Mouse (Mus musculus) R1 (cell line): ENCODE data around the gene Rab36.

ENCODE experiments used
- DNase-seq: peaks from one replicate; pipeline ENCODE4 v3.0.0-alpha.2; 2018; ENCODE audit warnings: low read depth, low spot score

Rab36 gene

GRCm38 (mm10) chr10:75036883-75037379 lies at the start of gene Rab36:
Rab36 (plus strand) TSS chr10:75037058.
- peak; percentile 98 for DNase-seq

GRCm38 (mm10) chr10:74987698-74988470 lies 49.0 kb upstream of the Rab36 start:
- DNase-seq = no peak

DNA sequence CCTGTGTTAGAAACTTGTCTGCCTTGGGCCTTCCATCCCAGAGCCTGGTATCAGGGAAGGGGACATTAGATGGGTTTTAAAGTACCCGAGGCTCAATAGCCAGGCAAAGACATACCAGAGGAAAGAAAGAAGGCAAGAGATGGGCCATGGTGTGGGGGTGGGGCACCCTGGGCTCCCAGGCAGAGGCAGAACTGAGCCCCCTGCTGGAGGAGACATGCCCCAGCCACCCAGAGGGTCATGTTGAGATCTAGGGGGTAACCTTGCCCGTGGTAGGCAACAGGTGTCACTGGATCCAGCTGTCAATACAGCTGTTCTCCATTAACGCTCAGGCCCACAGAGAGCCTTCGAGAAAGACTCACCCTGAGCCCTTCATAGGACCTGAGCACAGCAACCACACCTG lies 47.0 kb upstream of the Rab36 start:
- no peak for DNase-seq

- DNase-seq = no peak
Observed at GRCm38 (mm10) chr10:74990584-74991322, 46.1 kb upstream of the Rab36 start.

GRCm38 (mm10) chr10:74994863-74995262 lies 42.0 kb upstream of the Rab36 start:
- no peak for DNase-seq

DNA sequence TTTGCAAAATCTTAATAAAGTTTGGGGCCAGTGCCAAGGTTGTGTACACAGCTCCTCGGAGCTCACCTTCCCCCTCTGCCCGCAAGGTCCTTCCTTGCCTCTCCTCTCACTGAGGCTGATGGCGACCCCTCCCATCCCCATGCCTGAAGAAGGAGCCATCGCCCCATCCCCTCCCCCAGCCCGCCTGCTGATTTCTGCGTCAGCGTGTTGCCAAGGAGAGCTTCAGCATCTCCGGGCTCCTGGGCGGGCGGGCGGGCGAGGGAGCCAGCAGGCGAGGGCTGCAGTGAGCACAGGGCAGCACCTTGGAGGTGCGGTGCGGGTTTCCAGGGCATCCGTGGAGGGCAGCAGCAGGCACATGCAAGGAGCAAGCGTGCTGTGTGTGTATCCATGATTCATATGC lies 41.5 kb upstream of the Rab36 start:
- peak; percentile 32 for DNase-seq

DNA sequence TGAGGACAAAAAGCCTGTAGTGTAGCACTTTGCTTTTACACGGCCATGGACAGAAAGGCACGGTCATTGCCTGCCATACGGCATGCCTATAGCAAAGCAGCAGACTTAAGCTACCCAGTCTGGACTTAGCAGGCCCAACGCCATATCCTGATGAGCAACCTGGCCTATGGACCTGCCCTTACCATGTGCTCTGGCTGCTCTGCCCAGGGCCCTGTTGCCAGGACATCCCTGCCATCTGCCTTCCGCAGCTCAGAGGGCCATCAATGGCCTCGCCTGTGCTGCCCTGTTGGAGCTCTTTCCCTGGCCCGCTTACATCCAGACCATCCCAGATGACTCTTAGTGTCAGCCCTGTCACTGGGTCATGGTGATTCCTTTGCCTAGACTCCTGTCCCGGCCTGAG lies 35.5 kb upstream of the Rab36 start:
- DNase-seq = no peak

DNA sequence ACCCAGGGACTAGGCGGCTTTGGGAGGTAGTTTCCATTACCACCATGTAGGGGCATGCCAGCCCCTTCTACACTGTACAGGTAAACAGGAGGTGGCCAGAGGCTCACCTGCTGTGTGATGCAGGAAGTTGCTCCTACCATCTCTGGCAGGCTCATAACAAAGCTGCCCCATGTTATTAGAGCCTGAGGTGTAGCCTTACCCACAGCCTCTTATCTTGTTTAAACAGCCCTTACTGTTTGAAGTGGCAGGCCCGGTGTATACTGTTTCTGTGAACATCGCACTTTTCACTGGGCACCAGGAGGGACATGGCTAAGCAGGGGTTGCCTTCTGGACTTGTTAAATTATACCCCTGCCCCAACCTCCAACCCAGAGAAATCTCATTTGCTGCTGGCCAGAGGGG lies 32.8 kb upstream of the Rab36 start:
- DNase-seq = no peak

DNA sequence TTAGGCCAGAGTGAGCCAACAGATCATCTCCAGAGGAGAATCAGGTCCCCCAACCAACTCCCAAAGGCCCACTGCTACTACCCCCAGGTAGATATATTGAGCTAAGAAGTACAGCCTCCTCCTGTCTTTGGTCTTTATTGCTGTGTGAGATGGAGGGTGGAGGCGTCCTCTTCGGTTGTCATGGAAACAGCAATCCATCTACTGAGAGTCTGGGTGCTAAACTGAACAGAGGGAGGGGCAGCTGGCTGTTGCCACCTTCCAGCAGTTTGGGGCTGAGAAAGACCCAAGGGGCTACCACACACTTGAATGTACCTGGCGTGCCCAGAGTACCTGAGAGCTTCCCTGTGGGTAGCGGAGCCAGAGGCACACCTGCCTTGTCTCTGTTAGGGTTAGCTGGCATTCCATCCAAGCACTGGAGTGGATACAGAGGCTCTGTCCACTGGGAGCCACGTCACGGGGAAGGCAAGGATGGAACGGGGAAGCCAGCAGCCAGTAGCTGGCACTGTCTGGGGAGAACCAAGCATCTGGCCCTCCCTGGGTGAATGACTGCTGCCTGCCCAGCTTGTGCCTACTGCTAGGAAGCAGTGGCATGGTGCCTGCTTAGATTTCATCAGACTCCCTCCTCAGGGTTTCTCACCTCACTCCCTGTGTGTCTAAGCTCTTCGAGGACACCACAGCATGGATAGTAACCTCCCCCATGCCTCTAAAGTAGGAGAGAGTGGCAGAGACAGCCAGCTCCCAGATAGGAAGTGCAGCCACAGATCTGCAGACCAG lies 29.8 kb upstream of the Rab36 start:
- DNase-seq = no peak

GRCm38 (mm10) chr10:75010704-75011103 lies 26.2 kb upstream of the Rab36 start:
- DNase-seq = no peak

- DNase-seq = no peak
Observed at GRCm38 (mm10) chr10:75015465-75015864, 21.4 kb upstream of the Rab36 start.

DNA sequence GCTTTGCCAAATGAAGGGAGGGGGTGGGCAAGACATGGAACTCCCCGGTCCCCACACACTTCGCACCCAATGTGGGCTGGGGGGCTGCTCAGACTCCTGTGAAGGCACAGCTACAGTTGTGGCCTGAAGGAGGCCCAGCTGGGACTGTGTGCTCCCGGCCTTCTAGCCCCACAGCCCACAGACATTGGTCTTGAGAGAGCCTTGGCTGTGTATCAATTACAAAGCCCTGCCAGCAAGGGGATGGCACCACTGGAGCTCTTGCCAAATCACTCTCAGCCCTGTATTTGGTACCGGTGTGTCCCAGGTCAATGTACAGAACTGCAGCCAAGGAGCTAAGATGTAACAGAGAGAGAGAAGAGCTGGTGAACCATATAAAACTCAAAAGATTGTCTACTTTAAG lies 20.4 kb upstream of the Rab36 start:
- no peak for DNase-seq

DNA sequence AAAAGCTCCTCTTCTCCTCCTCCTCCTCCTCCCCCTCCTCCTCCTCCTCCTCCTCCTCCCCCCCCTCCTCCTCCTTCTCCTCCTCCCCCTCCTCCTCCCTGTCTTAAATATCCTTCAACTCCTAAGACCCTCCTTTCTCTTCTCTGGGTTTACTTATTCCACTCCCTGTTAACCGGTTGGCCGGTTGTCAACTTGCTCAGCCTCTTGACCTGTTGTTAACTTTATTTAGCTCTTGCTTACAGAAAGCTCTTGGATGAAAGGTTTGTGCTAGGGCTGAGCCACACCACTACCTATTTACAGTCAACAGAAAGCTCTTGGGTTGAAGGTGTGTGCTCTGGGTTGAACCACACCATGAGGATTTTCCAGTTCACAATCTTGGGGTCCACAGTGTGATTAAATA lies 16.6 kb upstream of the Rab36 start:
- DNase-seq = no peak

- DNase-seq = peak; percentile 62
Observed at GRCm38 (mm10) chr10:75021138-75021537, 15.7 kb upstream of the Rab36 start.

DNA sequence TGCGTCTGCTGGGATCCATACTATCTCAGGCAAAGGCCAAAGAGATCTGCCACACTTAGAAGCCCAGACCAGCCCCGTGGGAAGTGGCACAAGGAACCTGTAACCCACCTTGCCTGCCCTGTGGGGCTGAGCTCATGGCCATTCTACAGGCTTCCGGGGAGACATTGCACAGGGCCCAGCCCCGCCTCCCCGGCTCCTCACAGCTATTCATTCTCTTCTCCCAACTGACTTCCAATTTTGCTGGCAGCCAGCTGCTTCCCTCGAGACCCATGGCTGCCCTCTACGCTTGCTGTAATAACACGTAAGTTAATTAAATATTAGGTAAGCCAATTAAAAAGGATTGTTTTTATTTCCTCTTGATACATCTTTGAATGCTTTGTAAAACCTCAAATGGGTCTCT lies 10.4 kb upstream of the Rab36 start:
- DNase-seq = no peak

- DNase-seq = no peak
Observed at GRCm38 (mm10) chr10:75028743-75029142, 8.1 kb upstream of the Rab36 start.

DNA sequence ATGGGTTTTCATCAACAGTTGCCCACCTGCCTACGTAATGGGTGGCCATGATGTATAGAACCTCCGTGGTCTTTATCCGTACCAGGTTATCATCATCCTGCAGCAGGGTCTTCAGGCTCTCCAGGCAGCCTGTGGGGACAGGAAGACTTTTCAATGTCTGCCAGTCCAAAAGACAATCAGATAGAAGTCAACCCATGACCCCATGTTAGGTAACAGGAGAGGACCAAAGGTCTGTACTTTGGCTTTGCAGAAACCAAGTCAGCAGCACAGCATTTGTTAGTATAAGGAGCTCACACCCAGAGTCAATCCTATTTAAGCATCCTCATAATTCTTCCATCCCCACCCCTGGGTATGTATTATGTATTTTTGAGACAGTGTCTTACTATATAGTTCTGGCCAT lies 7.2 kb upstream of the Rab36 start:
- no peak for DNase-seq

DNA sequence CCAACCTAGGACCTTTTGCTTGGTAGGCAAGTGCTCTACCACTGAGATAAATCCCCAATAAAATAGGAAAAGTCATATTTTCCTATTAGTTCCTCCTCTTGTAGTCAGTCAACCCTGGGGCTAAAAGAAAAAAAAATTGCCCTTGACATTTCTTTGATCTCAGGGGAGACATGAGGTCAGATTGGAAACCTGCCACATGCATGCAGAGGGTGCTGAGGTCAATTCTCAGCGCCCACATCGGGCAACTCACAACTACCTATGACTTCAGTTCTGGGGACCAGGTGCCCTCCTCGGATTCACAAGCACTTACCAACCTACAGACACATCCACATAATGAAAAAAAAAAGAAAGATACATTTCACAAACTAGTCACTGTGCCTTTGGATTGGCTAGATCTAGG lies 6.6 kb upstream of the Rab36 start:
- no peak for DNase-seq

- no peak for DNase-seq
Observed at GRCm38 (mm10) chr10:75031345-75032114, 5.3 kb upstream of the Rab36 start.

GRCm38 (mm10) chr10:75032395-75032794 lies 4.5 kb upstream of the Rab36 start, which contains the start of gene Rsph14:
Rsph14 (minus strand) TSS chr10:75032586.
- DNase-seq = peak; percentile 39

DNA sequence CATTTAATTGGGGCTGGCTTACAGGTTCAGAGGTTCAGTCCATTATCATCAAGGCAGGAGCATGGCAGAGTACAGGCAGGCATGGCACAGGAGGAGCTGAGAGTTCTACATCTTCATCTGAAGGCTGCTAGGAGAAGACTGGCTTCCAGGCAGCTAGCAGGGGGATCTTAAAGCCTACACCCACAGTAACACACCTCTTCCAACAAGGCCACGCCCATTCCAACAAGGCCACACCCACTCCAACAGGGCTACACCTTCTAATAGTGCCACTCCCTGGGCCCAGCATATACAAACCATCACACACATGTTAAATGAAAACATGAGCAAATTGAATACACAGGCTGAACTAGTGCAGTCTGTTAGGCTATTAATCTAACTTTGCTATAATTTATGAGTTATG lies 5.2 kb downstream of the Rab36 start:
- peak; percentile 74 for DNase-seq
